Mouse (Mus musculus) olfactory bulb, adult 2 months (tissue): ENCODE measurements around the gene Tspo2. TPM values are rescaled to one million over a fixed set of nuclear protein-coding genes. Genes with fewer than 3 reads are reported as not detected.

Experiments used
- H3K27ac ChIP-seq: fragments of 200-500 bp; 2 replicates; pipeline ENCODE4 v1.5.1; 2012; ENCODE audit warnings: low read depth, low read length; ENCODE audit not compliant: insufficient read depth
- H3K4me1 ChIP-seq: fragments of 200-500 bp; 2 replicates; pipeline ENCODE4 v1.6.1; 2012; ENCODE audit warnings: low read length; ENCODE audit not compliant: control insufficient read depth, insufficient read depth
- H3K4me3 ChIP-seq: fragments of 200-500 bp; 2 replicates; pipeline ENCODE4 v1.5.1; 2012; ENCODE audit warnings: mild to moderate bottlenecking, low read depth, low read length, moderate library complexity; ENCODE audit not compliant: insufficient read depth
- CTCF ChIP-seq: fragments of 200-500 bp; IDR thresholded peaks from 2 replicates; pipeline ENCODE4 v1.5.1; 2012; ENCODE audit warnings: low read depth, mild to moderate bottlenecking, low read length, moderate library complexity; ENCODE audit not compliant: insufficient read depth
- POLR2A ChIP-seq: fragments of 200-500 bp; IDR thresholded peaks from 2 replicates; pipeline ENCODE4 v1.6.1; 2012; ENCODE audit warnings: mild to moderate bottlenecking, low read depth, low read length, moderate library complexity; ENCODE audit not compliant: insufficient read depth
- WGBS: fragments of 180-500 bp; shearing (Covaris S2); methylation state at CpG from one replicate; pipeline ENCODE4 v1.1.7; 2018; 5-methylcytosine and 5-hydroxymethylcytosine counted together
- polyA plus RNA-seq: library from polyadenylated mRNA; stranded (reverse); fragments of >200 nt; gene quantifications from 2 replicates; pipeline ENCODE4 v1.2.4, GENCODE M21; 2012; ENCODE audit warnings: low replicate concordance; ENCODE audit not compliant: missing spikeins, insufficient read depth, insufficient read length

Tspo2 gene
- polyA plus RNA-seq, 1 experiment = not detected

GRCm38 (mm10) chr17:48416011-48416410 lies 35.3 kb downstream of the Tspo2 start:
- Histone ChIP-seq H3K4me3 (no peak overlapping the region), H3K4me1 (no peaks in the 10 kb centered on the region), H3K27ac (no peak overlapping the region)
- 85% methylated on average over 7 of the region's 7 CpGs for WGBS
- TF ChIP-seq POLR2A = no peak
- no peak for TF ChIP-seq CTCF

- no peaks in the 10 kb centered on the region for H3K4me1 ChIP-seq
- WGBS = 16% methylated on average over 8 of the region's 8 CpGs
- no peak overlapping the region for H3K4me3 ChIP-seq
- no peak for TF ChIP-seq POLR2A
- TF ChIP-seq CTCF = no peak
- H3K27ac ChIP-seq = no peak overlapping the region
These were observed 40.1 kb downstream of the Tspo2 start for GRCm38 (mm10) chr17:48411241-48411640.

- WGBS = under 1% methylated on average over 13 of the region's 13 CpGs
- peak overlapping the region; percentile 81 for H3K4me3 ChIP-seq
- TF ChIP-seq POLR2A (peak; percentile 35; the same call in 1 of the 2 replicates), CTCF (no peak)
- peak overlapping the region; percentile 97 for H3K27ac ChIP-seq
- H3K4me1 ChIP-seq = no peaks in the 10 kb centered on the region
These were observed 41.0 kb downstream of the Tspo2 start for GRCm38 (mm10) chr17:48410299-48410785.

- Histone ChIP-seq H3K4me1 (no peaks in the 10 kb centered on the region), H3K27ac (peak within 1 kb of the TSS; percentile 97), H3K4me3 (peak within 1 kb of the TSS; percentile 81)
- under 1% methylated on average over 84 of the region's 84 CpGs for WGBS
- TF ChIP-seq CTCF = no peak
- TF ChIP-seq POLR2A = peak; percentile 80
These were observed 41.7 kb downstream of the Tspo2 start, which contains the start of the genes Nfya and Oard1 for GRCm38 (mm10) chr17:48409380-48410298. Gene Nfya, minus strand, starts transcription at chr17:48409906. Gene Oard1, plus strand, starts transcription at chr17:48410014.

GRCm38 (mm10) chr17:48408526-48409291 lies 42.6 kb downstream of the Tspo2 start:
- TF ChIP-seq POLR2A (no peak), CTCF (no peak)
- peak overlapping the region; percentile 89 for H3K27ac ChIP-seq
- under 1% methylated on average over 47 of the region's 47 CpGs for WGBS
- peak overlapping the region; percentile 74 for H3K4me3 ChIP-seq
- H3K4me1 ChIP-seq = no peaks in the 10 kb centered on the region

GRCm38 (mm10) chr17:48407910-48408525 lies 43.3 kb downstream of the Tspo2 start:
- WGBS = 7% methylated on average over 8 of the region's 8 CpGs
- TF ChIP-seq CTCF = no peak
- TF ChIP-seq POLR2A = no peak

GRCm38 (mm10) chr17:48407154-48407553 lies 44.2 kb downstream of the Tspo2 start:
- no peak overlapping the region for H3K27ac ChIP-seq
- TF ChIP-seq CTCF = no peak
- no peak for TF ChIP-seq POLR2A
- WGBS = 91% methylated on average over 4 of the region's 4 CpGs
- no peak overlapping the region for H3K4me3 ChIP-seq
- no peaks in the 10 kb centered on the region for H3K4me1 ChIP-seq

More at GRCm38 (mm10) chr17:48407910-48408525, 43.3 kb downstream of the Tspo2 start:
- H3K27ac ChIP-seq = peak overlapping the region; percentile 89
- no peaks in the 10 kb centered on the region for H3K4me1 ChIP-seq
- H3K4me3 ChIP-seq = peak overlapping the region; percentile 74

GRCm38 (mm10) chr17:48404706-48405105 lies 46.6 kb downstream of the Tspo2 start:
- no peak overlapping the region for H3K27ac ChIP-seq
- H3K4me3 ChIP-seq = no peak overlapping the region
- H3K4me1 ChIP-seq = no peaks in the 10 kb centered on the region
- WGBS = 82% methylated on average over 1 of the region's 1 CpGs
- TF ChIP-seq POLR2A (no peak), CTCF (no peak)

- 96% methylated on average over 2 of the region's 2 CpGs for WGBS
These were observed 47.5 kb downstream of the Tspo2 start for GRCm38 (mm10) chr17:48403848-48404247.

More at GRCm38 (mm10) chr17:48403848-48404247, 47.5 kb downstream of the Tspo2 start:
- TF ChIP-seq POLR2A (no peak), CTCF (no peak)
- H3K27ac ChIP-seq = no peak overlapping the region
- no peak overlapping the region for H3K4me3 ChIP-seq
- H3K4me1 ChIP-seq = no peaks in the 10 kb centered on the region
